Mouse (Mus musculus) CH12.LX (cell line): ENCODE measurements around the gene Trhr2. TPM values are rescaled to one million over a fixed set of nuclear protein-coding genes. Genes with fewer than 3 reads are reported as not detected.

Experiments
- DNase-seq: peaks from one replicate; pipeline ENCODE4 v3.0.0-alpha.2; 2013; ENCODE audit errors: extremely low read depth
- H3K27ac ChIP-seq: 2 replicates; pipeline ENCODE4 v1.5.1; 2012; ENCODE audit warnings: low read depth, mild to moderate bottlenecking, control low read depth, moderate library complexity; ENCODE audit not compliant: insufficient read depth
- H3K27me3 ChIP-seq: replicated peaks from 2 replicates; pipeline ENCODE3; 2012; ENCODE audit warnings: inconsistent platforms
- H3K36me3 ChIP-seq, 2 experiments: replicated peaks in 1 of 2; 2 replicates each; pipeline versions ENCODE3 to v1.6.1; 2012; ENCODE audit warnings: inconsistent platforms in 1 of 2, low read length in 1 of 2, mild to moderate bottlenecking in 1 of 2, mixed read lengths in 1 of 2, moderate library complexity in 1 of 2; ENCODE audit not compliant: control insufficient read depth in 1 of 2, insufficient read depth in 1 of 2
- H3K4me1 ChIP-seq, 2 experiments: 2 replicates each; pipeline ENCODE4 v1.6.1; 2012; ENCODE audit warnings: inconsistent platforms in 1 of 2, moderate library complexity in 1 of 2; ENCODE audit not compliant: insufficient read depth in 2 of 2, control insufficient read depth in 1 of 2
- H3K4me2 ChIP-seq: 2 replicates; pipeline ENCODE4 v1.6.1; 2012; ENCODE audit warnings: low read depth, mild to moderate bottlenecking, control low read depth; ENCODE audit not compliant: poor library complexity, insufficient read depth, severe bottlenecking
- H3K4me3 ChIP-seq, 3 experiments: fragments of 150-350 bp in 1 of 3; sonication (generic) in 1 of 3; replicated peaks in 1 of 3; 2 replicates each; pipeline versions ENCODE3 to v1.5.1; 2011 to 2012; ENCODE audit warnings: low read depth in 2 of 3, low read length in 2 of 3, mild to moderate bottlenecking in 2 of 3, moderate library complexity in 2 of 3, control low read depth in 1 of 3, improper control_type of control experiment in 1 of 3, inconsistent platforms in 1 of 3, mixed read lengths in 1 of 3; ENCODE audit not compliant: poor library complexity in 1 of 3
- H3K79me2 ChIP-seq: replicated peaks from 2 replicates; pipeline ENCODE4 v1.6.1; 2012; ENCODE audit warnings: mild to moderate bottlenecking, moderate library complexity; ENCODE audit not compliant: control insufficient read depth, poor library complexity, insufficient read depth, severe bottlenecking; ENCODE audit errors: extremely low read depth
- H3K9ac ChIP-seq: 2 replicates; pipeline ENCODE4 v1.6.1; 2012; ENCODE audit warnings: low read depth, mild to moderate bottlenecking, control low read depth, moderate library complexity; ENCODE audit not compliant: insufficient read depth
- H3K9me3 ChIP-seq: replicated peaks from 2 replicates; pipeline ENCODE3; 2012; ENCODE audit warnings: low read length, inconsistent platforms, mixed read lengths
- BHLHE40 ChIP-seq: IDR thresholded peaks from 2 replicates; pipeline ENCODE4 v1.6.1; 2011; ENCODE audit warnings: mild to moderate bottlenecking, low read depth, low read length, improper control_type of control experiment
- CHD1 ChIP-seq: IDR thresholded peaks from 2 replicates; pipeline ENCODE4 v1.6.1; 2012; ENCODE audit warnings: low read depth, low read length, improper control_type of control experiment, inconsistent platforms
- CHD2 ChIP-seq: IDR thresholded peaks from 2 replicates; pipeline ENCODE4 v1.6.1; 2011; ENCODE audit warnings: low read length, improper control_type of control experiment
- CTCF ChIP-seq, 2 experiments: IDR thresholded peaks in 1 of 2; conservative IDR thresholded peaks in 1 of 2; 2 replicates each; pipeline ENCODE4 v1.5.1; 2011 to 2012; ENCODE audit warnings: low read depth in 2 of 2, low read length in 2 of 2, improper control_type of control experiment in 1 of 2, inconsistent platforms in 1 of 2, mild to moderate bottlenecking in 1 of 2, moderate library complexity in 1 of 2
- E2F4 ChIP-seq: IDR thresholded peaks from 2 replicates; pipeline ENCODE4 v1.6.1; 2011; ENCODE audit warnings: low read depth, low read length, improper control_type of control experiment; ENCODE audit not compliant: insufficient replicate concordance
- ELF1 ChIP-seq: IDR thresholded peaks from 2 replicates; pipeline ENCODE4 v1.6.1; 2014; ENCODE audit warnings: low read depth, mild to moderate bottlenecking, inconsistent platforms, low read length, improper control_type of control experiment
- ETS1 ChIP-seq: conservative IDR thresholded peaks from 2 replicates; pipeline ENCODE4 v1.6.1; 2012; ENCODE audit warnings: low read depth, mild to moderate bottlenecking, inconsistent platforms, low read length, improper control_type of control experiment, moderate library complexity
- GABPA ChIP-seq: IDR thresholded peaks from 2 replicates; pipeline ENCODE4 v1.6.1; 2012; ENCODE audit warnings: low read depth, low read length, improper control_type of control experiment, inconsistent platforms; ENCODE audit not compliant: insufficient replicate concordance
- HCFC1 ChIP-seq: IDR thresholded peaks from 2 replicates; pipeline ENCODE4 v1.6.1; 2012; ENCODE audit warnings: low read depth, mild to moderate bottlenecking, inconsistent platforms, low read length, improper control_type of control experiment
- JUN ChIP-seq: IDR thresholded peaks from 2 replicates; pipeline ENCODE4 v1.6.1; 2011; ENCODE audit warnings: low read depth, mild to moderate bottlenecking, low read length, improper control_type of control experiment, moderate library complexity; ENCODE audit not compliant: insufficient read depth
- KAT2A ChIP-seq: IDR thresholded peaks from 2 replicates; pipeline ENCODE4 v1.6.1; 2012; ENCODE audit warnings: low read length, improper control_type of control experiment, inconsistent platforms; ENCODE audit not compliant: insufficient replicate concordance
- MAFK ChIP-seq: IDR thresholded peaks from 2 replicates; pipeline ENCODE4 v1.6.1; 2011; ENCODE audit warnings: low read length, improper control_type of control experiment; ENCODE audit not compliant: insufficient replicate concordance
- MAX ChIP-seq: IDR thresholded peaks from 2 replicates; pipeline ENCODE4 v1.6.1; 2011; ENCODE audit warnings: low read length, improper control_type of control experiment
- MAZ ChIP-seq: IDR thresholded peaks from 2 replicates; pipeline ENCODE4 v1.6.1; 2012; ENCODE audit warnings: low read depth, mild to moderate bottlenecking, inconsistent platforms, low read length, improper control_type of control experiment, moderate library complexity
- MEF2A ChIP-seq: IDR thresholded peaks from 2 replicates; pipeline ENCODE4 v1.6.1; 2014; ENCODE audit warnings: low read depth, mild to moderate bottlenecking, inconsistent platforms, low read length, improper control_type of control experiment, borderline replicate concordance
- MXI1 ChIP-seq: IDR thresholded peaks from 2 replicates; pipeline ENCODE4 v1.6.1; 2011; ENCODE audit warnings: mild to moderate bottlenecking, low read depth, low read length, improper control_type of control experiment
- MYC ChIP-seq: IDR thresholded peaks from 2 replicates; pipeline ENCODE4 v1.6.1; 2011; ENCODE audit warnings: low read depth, mild to moderate bottlenecking, improper control_type of control experiment, low read length
- NELFE ChIP-seq: IDR thresholded peaks from 2 replicates; pipeline ENCODE4 v1.6.1; 2011; ENCODE audit warnings: low read depth, low read length, improper control_type of control experiment
- POLR2A ChIP-seq: IDR thresholded peaks from 2 replicates; pipeline ENCODE4 v1.6.1; 2011; ENCODE audit warnings: low read depth, mild to moderate bottlenecking, improper control_type of control experiment, low read length
- POLR2AphosphoS2 ChIP-seq: IDR thresholded peaks from 2 replicates; pipeline ENCODE4 v1.6.1; 2011; ENCODE audit warnings: low read depth, low read length, improper control_type of control experiment
- RAD21 ChIP-seq: IDR thresholded peaks from 2 replicates; pipeline ENCODE4 v1.6.1; 2011; ENCODE audit warnings: low read depth, mild to moderate bottlenecking, low read length, improper control_type of control experiment, moderate library complexity
- RCOR1 ChIP-seq: conservative IDR thresholded peaks from 2 replicates; pipeline ENCODE4 v1.6.1; 2012; ENCODE audit warnings: low read depth, mild to moderate bottlenecking, inconsistent platforms, low read length, improper control_type of control experiment
- SIN3A ChIP-seq: IDR thresholded peaks from 2 replicates; pipeline ENCODE4 v1.6.1; 2012; ENCODE audit warnings: low read length, improper control_type of control experiment, inconsistent platforms
- SMC3 ChIP-seq: IDR thresholded peaks from 2 replicates; pipeline ENCODE4 v1.6.1; 2011; ENCODE audit warnings: low read depth, low read length, improper control_type of control experiment
- TBP ChIP-seq: conservative IDR thresholded peaks from 2 replicates; pipeline ENCODE4 v1.6.1; 2011; ENCODE audit warnings: low read depth, low read length, improper control_type of control experiment
- UBTF ChIP-seq: IDR thresholded peaks from 2 replicates; pipeline ENCODE4 v1.6.1; 2012; ENCODE audit warnings: low read depth, mild to moderate bottlenecking, inconsistent platforms, low read length, improper control_type of control experiment, moderate library complexity
- USF1 ChIP-seq: IDR thresholded peaks from 2 replicates; pipeline ENCODE4 v1.6.1; 2014; ENCODE audit warnings: low read depth, mild to moderate bottlenecking, inconsistent platforms, low read length, improper control_type of control experiment
- USF2 ChIP-seq: conservative IDR thresholded peaks from 2 replicates; pipeline ENCODE4 v1.6.1; 2011; ENCODE audit warnings: low read depth, low read length, improper control_type of control experiment
- ZC3H11A ChIP-seq: IDR thresholded peaks from 2 replicates; pipeline ENCODE4 v1.6.1; 2012; ENCODE audit warnings: low read depth, mild to moderate bottlenecking, inconsistent platforms, low read length, improper control_type of control experiment
- ZNF384 ChIP-seq: IDR thresholded peaks from 2 replicates; pipeline ENCODE4 v1.6.1; 2012; ENCODE audit warnings: low read depth, low read length, improper control_type of control experiment, inconsistent platforms
- dilution Hi-C: fragments of 300-500 bp; cut with MboI; formaldehyde crosslinking; loops from 2 replicates; pipeline ENCODE4 v1.14.3; 2020; ENCODE audit warnings: low sequenced_read_pairs; ENCODE audit not compliant: extremely low pct_unique_long_range_greater_than_20kb, extremely low pct_ligation_motif_present
- in situ Hi-C: fragments of 300-500 bp; cut with MboI; formaldehyde crosslinking; loops from 3 replicates; pipeline ENCODE4 v1.14.3; 2019; ENCODE audit warnings: low sequenced_read_pairs, low pct_ligation_motif_present, low pct_unique_long_range_greater_than_20kb, mixed read lengths
- polyA plus RNA-seq: library from polyadenylated mRNA; unstranded; fragments of >175 nt; gene quantifications from 2 replicates; pipeline ENCODE4 v1.2.1, GENCODE M21; 2012; ENCODE audit warnings: low read depth; ENCODE audit not compliant: insufficient read length
- total RNA-seq, 2 experiments: library from RNA; depleted of rRNA; stranded (reverse); fragments of 300-350 nt in 1 of 2; fragments of >200 nt in 1 of 2; gene quantifications; 2 replicates each; pipeline ENCODE4 v1.2.3; 2012 to 2014

The Trhr2 gene
- total and polyA plus RNA-seq, 3 experiments = 0.25 to 0.51 TPM; not detected in 1

GRCm38 (mm10) chr8:122338852-122339251 is 21.7 kb downstream of the Trhr2 start:
- TF ChIP-seq USF2 (no peak), NELFE (no peak), ETS1 (no peak), TBP (no peak), ELF1 (no peak), POLR2AphosphoS2 (no peak), JUN (no peak), CHD1 (no peak), UBTF (no peak), HCFC1 (no peak), KAT2A (no peak), RAD21 (peak; percentile 22), CTCF (conservative IDR thresholded peaks at IDR 0.05 in 1 of 2, IDR thresholded peaks at IDR 0.05 in 1 of 2; ENCODE audit: low read depth in 2 of 2, low read length in 2 of 2) (peak in 1 of 2 experiments; percentile 46; a peak in 2 of 4 replicates), SMC3 (peak; percentile 17; the same call in 1 of the 2 replicates), MAX (no peak), MEF2A (no peak), SIN3A (no peak), MAFK (no peak)
- Histone ChIP-seq H3K4me3 (no peak overlapping the region), H3K79me2 (no peaks in the 10 kb centered on the region), H3K36me3 (peaks cover 46 to 58% of the 10 kb centered on the region in 2 experiments), H3K9me3 (peaks cover 27% of the 10 kb centered on the region), H3K27me3 (peaks cover 2% of the 10 kb centered on the region), H3K4me1 (peaks cover 0 to 10% of the 10 kb centered on the region in 2 experiments; a peak in 2 of 4 replicates), H3K27ac (no peak overlapping the region), H3K9ac (no peak overlapping the region), H3K4me2 (no peak overlapping the region)
- dilution Hi-C loops = no loop called here
- DNase-seq = no peak
- in situ Hi-C loops = no loop called here

GRCm38 (mm10) chr8:122336251-122336910 is 24.2 kb downstream of the Trhr2 start:
- Histone ChIP-seq H3K4me2 (no peak overlapping the region), H3K27me3 (no peaks in the 10 kb centered on the region), H3K27ac (no peak overlapping the region), H3K36me3 (peaks cover 62 to 79% of the 10 kb centered on the region in 2 experiments), H3K4me3 (no peak overlapping the region), H3K79me2 (no peaks in the 10 kb centered on the region), H3K4me1 (peaks cover 0 to 5% of the 10 kb centered on the region in 2 experiments; a peak in 1 of 4 replicates), H3K9ac (no peak overlapping the region), H3K9me3 (peaks cover 27% of the 10 kb centered on the region)
- no peak for DNase-seq
- TF ChIP-seq JUN = no peak
- TF ChIP-seq CHD2 = no peak
- no peak for TF ChIP-seq GABPA
- TF ChIP-seq MAFK = no peak
- TF ChIP-seq ZC3H11A = no peak
- no peak for TF ChIP-seq MXI1
- TF ChIP-seq MEF2A = no peak
- TF ChIP-seq USF1 = no peak
- no peak for TF ChIP-seq ZNF384
- TF ChIP-seq RCOR1 = no peak
- no peak for TF ChIP-seq POLR2A
- no peak for TF ChIP-seq CHD1
- TF ChIP-seq BHLHE40 = no peak
- no peak for TF ChIP-seq RAD21
- TF ChIP-seq E2F4 = no peak
- TF ChIP-seq ETS1 = no peak
- no peak for TF ChIP-seq MAZ
- no peak for TF ChIP-seq MYC
- no peak for TF ChIP-seq KAT2A
- TF ChIP-seq MAX = no peak
- in situ Hi-C loops (no loop called here), dilution Hi-C loops (no loop called here)
